In genomic region chr3:88409741-88410644, GRCm38 (mm10) we compare ENCODE assay signal across 8 mouse cellular contexts. TPM values are rescaled to one million over a fixed set of nuclear protein-coding genes. Genes with fewer than 3 reads are reported as not detected.
DNase-seq lines count a peak whose midpoint lies in the region; ATAC-seq lines count a peak whose summit lies in the region.

Pmf1 (minus strand) TSS chr3:88410331.

- peak within 1 kb of the TSS; percentile 90 for H3K9ac ChIP-seq in hindbrain, embryonic 11.5 days (ENCODE audit: low read depth, low read length)

- H3K9me3 ChIP-seq in hindbrain, embryonic 11.5 days (ENCODE audit: control insufficient read depth, low read length), result no peaks in the 10 kb centered on the region

- H3K4me3 ChIP-seq in hindbrain, embryonic 11.5 days (ENCODE audit: low read depth, low read length), result peak within 1 kb of the TSS; percentile 65

- no peaks in the 10 kb centered on the region; the same call in none of the 2 replicates for H3K36me3 ChIP-seq in hindbrain, embryonic 11.5 days (ENCODE audit: control insufficient read depth, insufficient read depth, low read length)

- H3K27me3 ChIP-seq in hindbrain, embryonic 11.5 days (ENCODE audit: control insufficient read depth, insufficient read depth, low read length), result no peaks in the 10 kb centered on the region

- peak; percentile 94 for ATAC-seq in hindbrain, embryonic 11.5 days (ENCODE audit: low FRiP score)

- H3K27ac ChIP-seq in hindbrain, embryonic 11.5 days (ENCODE audit: low read depth, low read length), result peak within 1 kb of the TSS; percentile 82

- peak; percentile 96 for DNase-seq in Muller cell, postnatal 12 days (ENCODE audit: inconsistent ontology term)
- peak; percentile 89 for DNase-seq in cerebellum, adult 9-11 months
- peak; percentile 84 to 89 for DNase-seq in frontal cortex, adult 2 months (ENCODE audit: extremely low spot score in 1 of 2, low spot score in 1 of 2)
- DNase-seq in hindbrain, embryonic 11.5 days (ENCODE audit: low spot score), result peak; percentile 89
- peak; percentile 90 to 91 for DNase-seq in layer of hippocampus, postnatal 10 days (ENCODE audit: low spot score in 2 of 2)
- peak; percentile 97 for DNase-seq in lung, postnatal 10 days
- peak; percentile 92 for DNase-seq in ovary, postnatal 36 days (ENCODE audit: low spot score)
- DNase-seq in thymus, postnatal 25 days, result peak; percentile 92

- peaks cover 2% of the 10 kb centered on the region for H3K4me1 ChIP-seq in hindbrain, embryonic 11.5 days (replicated peaks; ENCODE audit: control insufficient read depth, insufficient read depth, low read length)

- H3K4me2 ChIP-seq in hindbrain, embryonic 11.5 days (replicated peaks; ENCODE audit: low read depth, low read length), result peak within 1 kb of the TSS; percentile 74

- under 1% methylated on average over 54 of the region's 54 CpGs for WGBS in hindbrain, embryonic 11.5 days

RNA-seq across cellular contexts. Expression of gene Pmf1, which starts in this region (rescaled TPM):
- polyA plus RNA-seq in frontal cortex, adult 2 months (2012; rRNA removed), result 12.6 and 14.3 TPM in 2 replicates
- 108 and 109 TPM in 2 replicates for polyA plus RNA-seq in hindbrain, embryonic 11.5 days (2014; fragmentation: Nextera tagmentation; extraction: Ambion mirVana)
- total RNA-seq in layer of hippocampus, postnatal 10 days (2021), result 10 to 100 TPM; 10.9 to 11.6 TPM

Comparison
In these comparisons a context has a peak if more than half of its experiments do, and no peak if none do; other contexts are left out.
1. Peak in every context shown above with its lines: DNase-seq, ATAC-seq, H3K4me3 ChIP-seq and H3K27ac ChIP-seq.